Mouse (Mus musculus) ovary, postnatal 36 days (tissue): ENCODE measurements at regions not wholly inside any gene's neighbourhood (a gene's known extent, or its start where the extent isn't known, plus 50 kb on each side); places are given as distances from the start of the nearest gene placed in this dataset.

Experiments
- DNase-seq: peaks from one replicate; pipeline ENCODE4 v3.0.0; 2022; ENCODE audit warnings: low spot score, mixed read lengths

- DNase-seq = no peak
Observed at GRCm38 (mm10) chr10:66342823-66343350, 753.0 kb upstream of the Jmjd1c start.

GRCm38 (mm10) chr10:66348398-66348797 lies 747.5 kb upstream of the Jmjd1c start:
- DNase-seq = no peak

- DNase-seq = no peak
Observed at GRCm38 (mm10) chr10:66351036-66351435, 744.9 kb upstream of the Jmjd1c start.

- DNase-seq = no peak
Observed at GRCm38 (mm10) chr10:66354072-66354471, 741.9 kb upstream of the Jmjd1c start.

- no peak for DNase-seq
Observed at GRCm38 (mm10) chr10:66354986-66355385, 740.9 kb upstream of the Jmjd1c start.

- DNase-seq = peak; percentile 10
Observed at GRCm38 (mm10) chr10:66357736-66358135, 738.2 kb upstream of the Jmjd1c start.

- DNase-seq = no peak
Observed at GRCm38 (mm10) chr10:66370096-66370495, 725.8 kb upstream of the Jmjd1c start.

- DNase-seq = no peak
Observed at GRCm38 (mm10) chr10:66371756-66372155, 724.2 kb upstream of the Jmjd1c start.
